Mouse (Mus musculus): ENCODE results near the gene Far2.

DNA sequence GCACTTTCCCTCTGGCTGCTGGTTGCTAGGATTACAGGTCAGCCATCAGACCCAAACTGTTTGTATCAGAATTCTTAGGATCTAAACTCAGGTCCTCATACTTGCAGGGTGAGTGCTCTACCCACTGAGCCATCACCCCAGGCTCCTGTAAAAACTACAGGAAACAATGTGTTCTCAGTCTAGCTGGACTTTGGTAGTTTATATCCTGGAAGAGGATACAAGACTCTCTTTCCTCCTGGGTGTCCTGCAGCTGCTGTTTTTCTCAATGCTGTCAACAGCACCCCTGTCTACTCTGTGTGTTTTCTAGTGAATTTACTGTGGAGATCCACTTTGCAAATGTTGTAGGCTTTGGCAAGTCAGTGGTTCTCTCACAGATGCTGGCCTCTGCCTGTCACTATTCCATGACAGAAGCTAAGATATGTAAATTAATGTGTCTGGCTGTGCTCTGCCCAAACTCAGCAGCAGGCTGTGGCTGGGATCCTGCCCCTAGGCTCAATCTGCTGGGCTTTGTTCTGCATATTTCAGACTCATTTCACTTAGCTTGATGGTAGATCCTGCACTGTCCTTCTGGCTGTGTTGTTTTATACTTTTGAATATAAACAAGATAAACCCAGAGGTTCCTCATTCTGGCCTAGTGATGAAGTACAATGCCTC lies 27.3 kb downstream of the Far2 start:
- TF ChIP-seq POLR2A (IDR thresholded peaks at IDR 0.05; ENCODE audit: insufficient read depth, low read length), result no peak
- no peak for TF ChIP-seq CTCF (IDR thresholded peaks at IDR 0.05; ENCODE audit: low read depth, low read length)
